Mouse (Mus musculus): ENCODE measurements at regions not wholly inside any gene's neighbourhood (a gene's known extent, or its start where the extent isn't known, plus 50 kb on each side); places are given as distances from the start of the nearest gene placed in this dataset.

DNA sequence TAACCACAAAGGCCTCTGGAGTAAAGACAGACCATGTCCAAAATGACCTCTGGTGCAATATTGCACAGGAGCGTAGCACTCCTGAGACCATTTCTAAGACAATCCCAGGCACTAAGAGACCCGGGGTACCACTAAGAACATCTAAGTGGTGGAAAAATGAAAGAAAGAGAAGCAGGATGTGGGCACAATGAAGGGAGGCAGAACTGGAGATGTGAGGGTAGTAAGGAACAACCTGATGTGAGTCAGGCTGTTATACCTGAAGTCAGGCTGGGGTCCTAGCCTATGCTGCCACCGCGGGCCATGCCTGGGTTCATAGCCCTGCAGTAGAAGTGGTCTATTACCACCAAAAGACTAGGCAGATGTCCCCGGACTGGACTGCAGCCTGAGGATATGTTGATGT, 1051.4 kb downstream of the Gsdmc2 start:
- no peak for ATAC-seq (ENCODE audit: poor library complexity, severe bottlenecking)

DNA sequence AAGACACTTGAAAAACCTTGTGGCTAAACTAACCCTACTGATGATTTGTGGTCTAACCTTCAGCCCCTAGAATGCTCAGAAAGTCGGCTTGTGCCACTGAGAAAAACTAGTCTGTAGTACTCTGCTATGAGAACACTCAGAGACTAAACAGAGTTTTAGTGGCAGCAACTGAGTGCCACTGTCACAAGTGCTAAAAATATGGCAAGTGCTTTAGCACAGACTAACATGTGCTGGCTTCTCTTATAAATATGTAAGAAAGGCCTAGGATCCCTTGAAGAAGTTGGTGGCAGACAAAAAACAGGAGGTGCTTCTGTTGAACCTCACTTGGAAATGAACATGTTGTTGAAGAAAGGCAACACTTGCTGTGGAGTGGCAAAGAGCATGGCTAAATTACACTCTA, 1052.9 kb downstream of the Gsdmc2 start:
- no peak for ATAC-seq (ENCODE audit: poor library complexity, severe bottlenecking)

DNA sequence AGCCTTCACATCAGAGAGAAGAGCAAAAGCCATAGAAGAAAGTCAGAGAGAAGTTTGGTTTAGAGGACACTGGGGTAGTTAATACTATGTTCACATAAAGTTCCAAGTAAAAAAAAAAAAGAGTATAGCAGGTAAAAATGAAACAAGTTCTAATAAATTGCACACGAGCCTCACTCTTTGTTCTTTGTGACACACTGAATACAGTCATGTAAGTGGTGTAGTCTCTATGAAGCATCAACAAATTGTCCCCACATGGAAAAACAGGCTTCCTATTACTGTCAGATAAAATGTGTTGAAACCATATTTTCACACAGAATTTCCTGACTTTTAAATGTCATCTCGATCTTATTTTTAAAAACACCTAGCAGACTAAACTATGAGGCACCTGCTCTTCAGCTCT, 1057.2 kb downstream of the Gsdmc2 start:
- no peak for ATAC-seq (ENCODE audit: poor library complexity, severe bottlenecking)

DNA sequence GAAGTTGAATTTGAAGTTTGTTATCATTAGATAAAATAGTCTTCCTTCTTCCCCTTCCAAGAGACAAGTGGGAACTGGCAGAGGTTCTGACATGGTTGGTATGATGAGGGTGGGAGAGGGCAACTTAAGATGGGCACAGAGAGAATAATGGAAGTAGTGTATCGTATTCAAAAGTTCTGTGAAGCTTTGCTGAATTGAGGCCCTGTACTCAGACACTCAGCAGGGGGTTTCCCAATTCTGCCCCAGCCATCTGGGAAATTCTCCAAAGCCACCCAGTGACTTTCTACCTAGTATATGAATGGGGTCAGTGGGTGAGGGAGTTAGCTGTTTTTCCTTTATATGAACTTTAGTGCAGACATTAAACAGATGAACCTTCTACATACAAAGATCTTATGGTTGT, 1058.7 kb downstream of the Gsdmc2 start:
- ATAC-seq (ENCODE audit: poor library complexity, severe bottlenecking), result no peak

DNA sequence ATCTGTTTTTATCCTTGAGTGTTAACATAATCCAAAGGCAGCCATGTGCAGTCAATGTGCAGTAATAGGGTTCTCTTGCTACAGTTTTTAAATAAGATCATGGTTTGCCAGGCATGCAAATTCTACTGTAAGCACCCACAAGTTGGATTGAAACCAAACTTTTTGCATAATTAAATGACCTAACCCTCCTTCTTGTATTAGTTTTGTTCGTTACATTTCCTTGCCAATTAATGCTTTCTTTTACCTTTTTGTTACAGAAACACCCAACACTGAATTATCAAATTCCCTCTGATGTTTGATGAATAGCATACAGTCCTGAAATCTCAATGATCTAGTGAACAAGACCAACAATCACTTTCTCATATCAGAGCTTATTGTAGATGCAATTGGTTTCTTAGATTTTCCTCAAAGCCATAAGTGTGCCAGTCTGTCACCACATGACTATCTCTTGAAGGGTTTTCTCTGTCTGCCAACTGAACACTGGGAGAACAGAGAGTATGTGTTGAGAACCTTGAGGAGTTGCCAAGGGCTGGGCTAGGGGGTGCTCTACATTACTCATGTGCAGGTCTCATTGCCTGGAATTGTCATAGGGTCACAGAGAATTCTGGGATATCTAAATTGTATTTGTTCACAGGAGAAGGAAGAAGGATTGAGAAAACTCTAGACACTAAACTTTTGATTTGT, 1060.4 kb downstream of the Gsdmc2 start:
- no peak for ATAC-seq (ENCODE audit: poor library complexity, severe bottlenecking)

DNA sequence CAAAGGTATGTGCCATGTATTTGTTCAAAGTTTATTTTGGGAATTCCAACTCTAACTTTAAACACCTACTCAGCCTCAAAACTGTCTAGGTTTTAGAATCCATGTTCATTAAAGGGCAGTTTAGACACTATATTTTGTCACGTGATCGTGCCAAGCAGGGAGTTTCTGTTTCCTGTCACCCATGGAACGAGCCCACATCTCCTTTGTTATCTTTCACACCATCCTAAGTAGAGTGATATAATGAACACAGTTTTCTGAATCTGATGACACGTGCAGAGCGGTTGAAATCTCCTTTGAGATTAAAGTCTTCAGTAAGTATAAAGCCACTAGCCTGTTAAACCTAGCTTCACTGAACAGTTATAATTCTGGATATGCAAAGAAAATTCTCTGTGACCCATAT, 1066.1 kb downstream of the Gsdmc2 start:
- no peak for ATAC-seq (ENCODE audit: poor library complexity, severe bottlenecking)

DNA sequence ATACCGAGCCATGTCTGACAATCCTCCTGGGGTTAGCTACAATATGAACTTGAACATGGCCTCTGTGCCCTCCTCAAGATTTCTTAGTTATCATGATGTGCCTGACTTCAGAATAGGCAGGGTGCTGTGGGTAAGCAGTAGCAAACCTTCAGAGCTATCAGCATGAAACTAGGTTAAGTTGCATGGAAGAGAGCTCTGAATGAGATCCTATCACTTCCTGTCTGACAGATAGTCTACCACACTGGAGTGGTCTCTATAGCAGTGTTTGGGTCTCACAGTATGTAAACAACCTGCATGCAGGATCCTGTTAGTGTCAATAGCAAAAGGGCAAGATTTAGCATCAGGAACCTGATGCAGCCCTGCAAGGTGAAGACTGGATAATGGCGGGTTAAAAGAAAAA, 1092.3 kb downstream of the Gsdmc2 start:
- no peak for ATAC-seq (ENCODE audit: poor library complexity, severe bottlenecking)

DNA sequence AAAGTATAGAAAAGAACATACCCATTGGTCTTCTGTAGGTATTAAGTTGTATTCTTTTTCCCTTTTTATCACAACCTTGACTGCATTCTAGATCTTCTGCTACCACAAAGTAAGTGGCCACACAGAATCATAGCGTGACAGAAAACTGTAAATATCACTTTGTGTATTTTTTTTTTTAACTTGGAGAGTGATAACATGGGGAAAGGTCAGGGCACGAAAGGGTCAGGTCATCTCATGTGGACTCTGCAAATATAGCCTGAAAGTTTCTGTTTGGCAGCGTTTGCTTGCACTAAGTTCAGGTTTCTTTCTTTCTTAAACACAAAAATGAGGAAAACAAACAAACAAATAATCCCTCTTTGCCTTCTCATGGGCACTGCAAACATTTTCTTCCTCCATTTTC, 1101.1 kb downstream of the Gsdmc2 start:
- no peak for ATAC-seq (ENCODE audit: poor library complexity, severe bottlenecking)

DNA sequence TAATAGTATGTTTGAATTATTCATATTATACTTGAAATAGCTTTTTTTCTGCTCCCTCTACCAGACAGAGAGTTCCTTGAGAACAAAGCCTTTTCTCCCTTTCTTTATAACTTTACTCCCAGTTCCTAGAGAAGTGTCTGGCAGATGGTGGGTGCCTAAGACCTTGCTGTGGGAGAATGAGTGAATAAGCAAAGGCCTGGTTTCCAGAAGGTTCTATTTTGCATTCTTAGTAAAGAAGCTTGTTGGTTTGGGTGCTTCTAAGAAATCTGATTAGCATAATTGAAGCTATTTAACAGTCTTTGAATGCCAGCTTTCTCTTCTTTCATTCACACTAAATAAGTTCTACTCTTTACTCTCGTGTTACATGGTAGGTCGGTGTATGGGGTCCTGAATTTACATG, 1104.2 kb downstream of the Gsdmc2 start:
- no peak for ATAC-seq (ENCODE audit: poor library complexity, severe bottlenecking)

DNA sequence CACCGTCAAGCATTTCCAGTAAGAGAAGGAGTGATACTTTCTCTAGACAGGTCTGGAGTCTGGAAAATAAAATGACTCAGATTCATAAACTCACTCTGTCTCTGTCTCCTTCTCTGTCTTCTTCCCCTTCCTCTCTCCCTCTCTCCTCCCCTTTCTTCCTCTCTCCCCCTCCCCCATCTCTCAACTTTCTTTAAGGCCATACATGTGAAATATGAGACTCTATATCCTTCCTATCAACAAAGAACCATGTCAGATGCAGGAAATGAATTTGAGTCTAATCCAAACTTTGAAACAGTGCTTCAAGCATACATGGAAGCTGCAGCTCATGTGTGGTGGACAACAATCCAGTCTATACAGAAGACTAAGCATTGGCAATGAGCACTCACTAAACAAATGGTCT, 1109.6 kb downstream of the Gsdmc2 start:
- no peak for ATAC-seq (ENCODE audit: poor library complexity, severe bottlenecking)

DNA sequence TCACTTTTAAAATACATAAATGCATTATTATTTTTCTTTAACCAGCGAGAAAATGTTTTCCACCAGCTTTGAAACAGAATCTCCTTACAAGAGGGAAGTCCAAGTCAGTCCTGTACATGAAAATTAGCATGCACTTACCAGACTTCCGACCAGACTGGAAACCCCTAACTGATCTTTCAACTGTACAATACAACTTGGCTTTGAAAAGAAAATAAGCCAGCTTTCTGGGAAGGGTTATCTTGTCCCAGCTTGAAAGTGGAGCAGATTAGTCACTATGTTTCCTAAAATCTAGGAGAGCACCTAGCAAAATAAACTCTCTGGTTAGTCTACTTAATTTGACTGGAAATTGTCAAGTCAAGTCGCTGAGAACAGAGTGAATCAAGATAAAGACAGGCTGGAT, 1110.1 kb downstream of the Gsdmc2 start:
- ATAC-seq (ENCODE audit: poor library complexity, severe bottlenecking), result no peak

DNA sequence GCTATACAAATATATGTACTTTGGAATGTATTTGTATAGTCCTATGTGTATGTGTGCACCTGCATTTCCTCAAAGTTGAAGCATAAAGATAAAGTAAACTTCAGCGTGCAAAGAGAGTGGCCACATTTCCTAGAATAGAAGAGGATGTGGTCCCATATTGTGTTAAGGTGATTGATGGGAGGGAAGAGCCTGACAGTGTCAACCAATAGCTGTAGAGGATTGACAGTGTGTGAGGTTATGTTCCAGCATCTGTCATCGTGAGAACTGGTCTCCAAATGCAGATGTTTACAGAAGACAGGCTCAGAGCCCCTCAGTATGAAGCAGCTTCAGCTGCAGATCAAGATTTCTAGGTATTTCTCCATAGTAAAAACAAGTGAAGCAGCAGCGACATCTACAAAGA, 1114.5 kb downstream of the Gsdmc2 start:
- peak; percentile 59 for ATAC-seq (ENCODE audit: poor library complexity, severe bottlenecking)

DNA sequence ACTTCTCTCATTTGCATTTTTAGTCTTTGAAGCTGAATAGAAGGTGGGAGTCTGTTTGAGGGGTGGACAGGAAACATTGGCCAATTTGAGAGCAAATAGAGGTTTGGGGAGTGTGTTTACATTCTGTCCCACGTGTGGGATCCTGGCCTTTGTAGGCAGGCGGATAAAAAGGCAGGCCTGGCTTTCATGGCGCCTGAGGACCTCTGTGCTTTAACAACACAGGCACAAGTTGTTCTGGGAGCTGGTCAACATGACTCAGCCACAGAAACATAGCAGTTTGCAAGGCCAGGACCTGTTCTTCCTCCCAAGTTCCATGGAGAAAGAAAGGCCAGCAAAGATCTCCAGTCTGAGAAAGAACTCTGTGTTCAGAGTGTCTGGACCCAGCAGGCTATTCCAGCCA, 1130.7 kb downstream of the Gsdmc2 start:
- ATAC-seq (ENCODE audit: poor library complexity, severe bottlenecking), result no peak

DNA sequence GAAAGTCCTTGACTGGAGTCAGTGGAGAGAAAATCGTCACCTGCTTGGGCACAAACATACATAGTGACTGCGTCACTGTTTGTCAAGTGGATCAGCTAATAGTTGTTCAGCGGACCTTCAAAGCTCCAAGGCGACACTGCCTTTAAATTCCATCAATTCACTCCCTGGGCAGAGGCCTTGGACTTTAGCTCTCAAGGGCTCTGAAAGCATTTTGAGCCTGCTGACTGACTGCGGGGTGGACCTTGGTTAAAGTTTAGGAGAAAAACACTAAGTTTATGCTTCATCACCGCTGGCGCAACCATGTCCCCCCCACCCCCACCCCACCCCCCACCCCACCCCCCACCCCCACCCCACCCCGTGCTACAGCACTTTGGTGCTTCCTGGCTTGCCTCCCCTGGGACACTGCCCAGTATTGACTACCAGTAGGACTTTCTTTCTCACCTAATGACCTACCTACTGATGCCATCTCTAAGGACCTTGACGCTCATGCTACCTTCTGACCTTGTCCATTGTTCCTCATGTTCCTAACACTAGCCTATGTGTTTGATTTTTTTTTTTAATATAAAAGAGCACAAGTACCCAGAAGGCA, 1132.3 kb downstream of the Gsdmc2 start:
- no peak for ATAC-seq (ENCODE audit: poor library complexity, severe bottlenecking)

DNA sequence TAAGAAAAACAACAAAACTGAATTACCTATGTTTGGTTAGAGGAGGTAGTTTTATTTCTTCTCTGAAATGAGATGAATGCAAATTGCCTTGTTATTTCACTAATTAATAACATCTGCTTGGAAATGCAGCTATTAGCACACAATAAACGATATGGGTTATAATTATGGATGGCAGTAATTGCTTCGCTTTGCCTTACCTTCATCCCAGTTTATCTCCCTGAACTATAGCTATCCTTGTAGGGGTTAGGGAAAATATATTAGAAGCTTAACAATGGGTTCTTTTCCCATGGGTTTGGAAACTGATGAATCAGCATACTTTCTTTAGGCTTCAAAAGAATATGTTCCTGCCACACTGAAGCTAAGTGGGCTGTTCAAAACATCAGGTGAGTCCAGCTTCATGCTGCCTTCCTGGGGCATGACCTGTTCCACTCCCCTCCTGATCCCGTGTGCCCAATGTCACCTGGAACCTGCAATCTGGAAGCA, 1132.9 kb downstream of the Gsdmc2 start:
- ATAC-seq (ENCODE audit: poor library complexity, severe bottlenecking), result no peak

DNA sequence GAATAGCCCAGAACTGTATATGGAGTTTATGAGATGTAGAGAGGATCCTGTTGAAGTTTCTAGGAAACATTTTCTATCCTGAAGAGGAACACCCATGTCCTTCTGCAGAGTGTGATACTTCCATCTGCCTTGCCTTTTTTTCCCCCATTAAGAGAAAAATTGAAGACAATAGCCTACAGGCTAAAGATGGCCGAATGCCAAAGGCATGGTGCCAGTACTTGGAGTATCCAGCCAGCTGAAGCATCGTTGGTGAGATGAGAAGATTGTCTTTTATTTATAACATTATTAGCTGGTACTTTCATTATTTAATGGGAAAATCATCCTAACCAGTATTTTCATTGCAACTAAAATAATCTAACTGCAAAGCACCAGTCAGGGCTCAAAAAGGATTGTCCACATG, 1135.4 kb downstream of the Gsdmc2 start:
- no peak for ATAC-seq (ENCODE audit: poor library complexity, severe bottlenecking)

DNA sequence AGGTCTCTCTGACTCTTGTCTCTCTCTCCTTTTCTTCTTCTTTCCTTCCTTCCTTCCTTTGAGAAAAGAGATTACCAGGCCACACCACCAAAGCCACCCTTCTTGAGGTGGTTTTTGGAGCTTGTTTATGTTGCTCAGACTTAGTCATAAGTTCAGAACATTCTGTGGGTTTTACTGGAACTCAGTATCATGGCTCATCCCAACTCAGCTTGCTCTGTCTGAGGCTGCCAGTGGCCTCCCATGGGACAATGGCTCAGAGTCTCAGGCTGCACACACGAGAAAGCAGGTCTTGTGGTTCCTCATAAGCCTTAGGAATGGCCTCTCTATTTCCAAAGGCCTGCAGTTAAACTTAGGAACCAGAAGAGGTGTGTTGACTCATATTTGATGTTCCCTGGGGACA, 1146.4 kb downstream of the Gsdmc2 start:
- ATAC-seq (ENCODE audit: poor library complexity, severe bottlenecking), result no peak

DNA sequence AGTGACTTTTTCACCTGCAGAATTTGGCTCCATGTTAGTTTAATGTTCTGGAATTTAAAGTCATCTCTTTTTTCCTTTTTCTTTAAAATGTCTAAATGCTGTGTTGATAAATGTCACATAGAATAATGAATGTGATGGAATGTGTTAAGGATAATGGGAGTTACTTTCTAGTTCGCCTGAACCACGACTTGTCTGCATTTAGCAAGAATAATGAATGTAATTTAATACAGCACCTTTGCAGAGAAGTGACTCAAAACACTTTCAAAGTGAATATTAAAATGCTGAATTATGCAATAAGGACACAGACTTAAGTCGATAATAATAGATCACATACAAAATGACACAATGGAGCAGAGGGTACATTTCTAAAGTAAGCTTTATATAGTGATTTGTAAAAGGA, 1150.2 kb downstream of the Gsdmc2 start:
- no peak for ATAC-seq (ENCODE audit: poor library complexity, severe bottlenecking)

DNA sequence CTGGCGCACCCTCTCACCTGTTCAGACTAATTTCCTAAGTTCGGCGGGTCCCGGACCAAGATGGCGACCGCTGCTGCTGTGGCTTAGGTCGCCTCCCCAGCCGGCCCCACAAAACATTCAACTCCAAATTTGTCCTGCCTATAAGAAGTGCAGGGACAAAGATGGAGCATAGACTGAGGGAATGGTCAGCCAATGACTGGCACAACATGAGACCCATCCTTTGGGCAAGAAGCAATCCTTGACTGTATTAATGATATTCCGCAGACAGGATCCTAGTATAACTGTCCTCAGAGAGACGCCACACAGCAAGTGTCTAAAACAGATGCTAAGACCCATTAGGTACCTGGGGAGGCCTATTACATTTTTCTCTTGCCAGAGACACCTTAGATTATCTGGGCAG, 1151.3 kb downstream of the Gsdmc2 start:
- ATAC-seq (ENCODE audit: poor library complexity, severe bottlenecking), result no peak

DNA sequence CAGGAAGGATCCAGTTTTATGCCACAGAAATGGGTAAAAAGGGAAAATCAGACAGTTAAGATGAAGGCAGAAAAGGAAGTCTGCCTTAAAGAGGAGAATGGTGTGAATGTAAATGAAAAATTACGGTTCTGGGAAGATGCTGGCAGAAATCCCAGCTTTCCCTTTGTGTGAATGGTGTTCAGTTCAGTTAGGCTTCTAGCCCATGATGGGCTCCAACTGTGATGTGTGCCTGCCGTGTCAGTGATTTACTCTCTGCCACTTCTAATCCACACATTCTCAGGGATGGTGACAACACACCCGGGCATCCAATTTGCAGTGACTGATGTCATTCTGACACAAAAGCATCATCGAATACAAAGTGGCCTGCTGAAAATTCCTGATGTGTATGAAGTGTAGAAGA, 1171.6 kb downstream of the Gsdmc2 start:
- ATAC-seq (ENCODE audit: poor library complexity, severe bottlenecking), result no peak

DNA sequence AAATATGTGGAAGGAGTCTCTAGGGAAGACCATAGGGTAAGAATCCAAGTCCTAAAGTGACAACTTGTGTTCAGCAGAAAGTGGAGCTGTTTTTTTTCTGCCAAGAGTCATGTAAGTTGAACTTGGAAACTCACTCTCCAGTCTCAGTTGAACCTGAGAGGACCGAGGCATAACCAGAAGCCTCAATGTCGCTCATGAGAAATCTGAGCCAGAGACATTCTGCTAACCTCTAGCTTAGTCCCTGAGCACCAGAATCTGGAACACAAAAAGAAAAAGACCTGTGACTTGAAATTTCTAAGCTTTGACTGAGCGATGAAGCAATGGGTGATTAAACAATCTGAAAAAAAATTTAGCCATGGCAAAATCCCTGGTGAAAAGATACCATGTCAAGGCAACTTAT, 1175.0 kb downstream of the Gsdmc2 start:
- ATAC-seq (ENCODE audit: poor library complexity, severe bottlenecking), result no peak

DNA sequence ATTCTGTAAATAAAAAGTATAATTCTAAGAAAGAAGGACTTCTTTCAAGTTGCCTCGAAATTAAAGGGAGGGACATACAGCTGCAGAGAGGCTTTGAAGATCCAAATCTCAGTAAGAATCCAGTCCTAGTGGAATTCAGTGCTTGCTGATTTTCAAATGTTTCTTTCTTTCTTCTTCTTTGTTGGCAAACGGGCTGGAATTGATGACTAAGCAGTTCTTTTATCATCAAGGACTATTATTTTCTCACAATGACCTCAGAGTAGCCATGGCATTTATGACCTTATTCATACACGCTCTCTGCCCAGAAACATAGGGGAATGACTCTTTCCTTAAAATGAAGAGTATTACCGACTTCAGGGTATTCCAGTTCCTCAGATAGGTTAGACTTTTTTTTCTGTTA, 1185.9 kb downstream of the Gsdmc2 start:
- no peak for ATAC-seq (ENCODE audit: poor library complexity, severe bottlenecking)

DNA sequence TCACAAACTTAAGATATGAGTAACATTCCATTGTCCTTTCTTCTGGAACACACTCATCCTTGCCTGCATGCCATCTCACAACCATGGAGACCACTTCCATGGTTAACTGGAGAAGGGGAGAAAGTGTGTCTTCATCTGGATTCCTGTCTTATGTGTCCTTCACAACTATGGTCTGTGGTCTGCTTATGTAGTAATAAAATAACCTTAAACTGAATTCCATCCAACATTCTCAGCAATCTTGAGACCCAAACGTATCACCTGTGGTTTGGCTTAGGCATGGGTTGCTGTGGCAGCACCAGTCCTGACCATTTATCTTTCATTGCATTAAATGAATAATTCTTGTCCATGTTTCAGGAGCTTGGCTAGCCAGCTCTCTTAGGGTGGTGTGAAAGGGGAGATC, 1186.3 kb downstream of the Gsdmc2 start:
- ATAC-seq (ENCODE audit: poor library complexity, severe bottlenecking), result no peak
